Mouse (Mus musculus) embryonic facial prominence, embryonic 12.5 days (tissue): Measurements from ENCODE around the gene Coq8b. TPM values are rescaled to one million over a fixed set of nuclear protein-coding genes. Genes with fewer than 3 reads are reported as not detected.

Experiments used
- ATAC-seq: fragments of 200-750 bp; cut with Nextera tagmentation; 2 replicates; pipeline ENCODE4 v1.8.0; 2017; ENCODE audit not compliant: insufficient number of reproducible peaks, insufficient read depth, low FRiP score, low TSS enrichment
- H3K27ac ChIP-seq: fragments of 300-500 bp; sonication (generic); 2 replicates; pipeline ENCODE4 v1.5.1; 2016; ENCODE audit warnings: mild to moderate bottlenecking
- H3K27me3 ChIP-seq: fragments of 300-500 bp; sonication (generic); 2 replicates; pipeline ENCODE4 v1.6.1; 2016; ENCODE audit warnings: mild to moderate bottlenecking, moderate library complexity
- H3K36me3 ChIP-seq: fragments of 300-500 bp; sonication (generic); 2 replicates; pipeline ENCODE4 v1.6.1; 2016; ENCODE audit warnings: mild to moderate bottlenecking
- H3K4me1 ChIP-seq: fragments of 300-500 bp; sonication (generic); 2 replicates; pipeline ENCODE4 v1.6.1; 2016
- H3K4me2 ChIP-seq: fragments of 300-500 bp; sonication (generic); replicated peaks from 2 replicates; pipeline ENCODE4 v1.6.1; 2016; ENCODE audit warnings: mild to moderate bottlenecking, moderate library complexity
- H3K4me3 ChIP-seq: fragments of 300-500 bp; sonication (generic); 2 replicates; pipeline ENCODE4 v1.5.1; 2016; ENCODE audit warnings: mild to moderate bottlenecking
- H3K9ac ChIP-seq: fragments of 300-500 bp; sonication (generic); 2 replicates; pipeline ENCODE4 v1.6.1; 2016; ENCODE audit warnings: mild to moderate bottlenecking, moderate library complexity
- H3K9me3 ChIP-seq: fragments of 300-500 bp; sonication (generic); 2 replicates; pipeline ENCODE4 v1.6.1; 2016; ENCODE audit warnings: mild to moderate bottlenecking, moderate library complexity
- WGBS: fragments of 180-500 bp; shearing (Covaris S2); methylation state at CpG from one replicate; pipeline ENCODE4 v1.1.7; 2016; 5-methylcytosine and 5-hydroxymethylcytosine counted together
- polyA plus RNA-seq: library from polyadenylated mRNA; unstranded; fragments of >200 nt; fragmentation: Nextera tagmentation; extraction: Ambion mirVana; gene quantifications from 2 replicates; pipeline ENCODE4 v1.2.1, GENCODE M21; 2016

Gene Coq8b
- 16.1 and 19.6 TPM in 2 replicates for polyA plus RNA-seq

- Histone ChIP-seq H3K9ac (peak within 1 kb of the TSS; percentile 45; the same call in 1 of the 2 replicates), H3K9me3 (no peaks in the 10 kb centered on the region), H3K4me3 (peak within 1 kb of the TSS; percentile 46), H3K4me2 (peak within 1 kb of the TSS; percentile 70), H3K27ac (peak within 1 kb of the TSS; percentile 67; the same call in 1 of the 2 replicates), H3K27me3 (no peaks in the 10 kb centered on the region), H3K36me3 (no peaks in the 10 kb centered on the region), H3K4me1 (peaks cover 13% of the 10 kb centered on the region)
- WGBS, result under 1% methylated on average over 25 of the region's 25 CpGs
- peak; percentile 90 for ATAC-seq
Measured at GRCm38 (mm10) chr7:27232781-27233281, at the start of gene Coq8b. Gene Coq8b (plus strand): TSS chr7:27233023.

GRCm38 (mm10) chr7:27184964-27185363, 47.9 kb upstream of the Coq8b start:
- Histone ChIP-seq H3K27ac (no peak overlapping the region), H3K4me2 (no peak overlapping the region), H3K36me3 (peaks cover 62% of the 10 kb centered on the region), H3K4me3 (no peak overlapping the region), H3K9ac (no peak overlapping the region), H3K4me1 (no peaks in the 10 kb centered on the region), H3K27me3 (no peaks in the 10 kb centered on the region), H3K9me3 (no peaks in the 10 kb centered on the region)
- ATAC-seq, result no peak
- 58% methylated on average over 3 of the region's 3 CpGs for WGBS

GRCm38 (mm10) chr7:27185986-27186385, 46.8 kb upstream of the Coq8b start:
- peaks cover 73% of the 10 kb centered on the region for H3K36me3 ChIP-seq

GRCm38 (mm10) chr7:27189271-27189931, 43.4 kb upstream of the Coq8b start:
- Histone ChIP-seq H3K4me2 (no peak overlapping the region), H3K9ac (no peak overlapping the region), H3K4me1 (peaks cover 6% of the 10 kb centered on the region), H3K36me3 (peaks cover 96% of the 10 kb centered on the region), H3K9me3 (no peaks in the 10 kb centered on the region), H3K4me3 (no peak overlapping the region), H3K27me3 (no peaks in the 10 kb centered on the region), H3K27ac (no peak overlapping the region)
- 93% methylated on average over 10 of the region's 10 CpGs for WGBS
- no peak for ATAC-seq

More at GRCm38 (mm10) chr7:27185986-27186385, 46.8 kb upstream of the Coq8b start:
- ATAC-seq, result no peak
- Histone ChIP-seq H3K27ac (no peak overlapping the region), H3K9me3 (no peaks in the 10 kb centered on the region), H3K4me3 (no peak overlapping the region), H3K27me3 (no peaks in the 10 kb centered on the region), H3K9ac (no peak overlapping the region), H3K4me2 (no peak overlapping the region), H3K4me1 (no peaks in the 10 kb centered on the region)
- WGBS, result 94% methylated on average over 5 of the region's 5 CpGs

GRCm38 (mm10) chr7:27192434-27192833, 40.4 kb upstream of the Coq8b start:
- H3K4me2 ChIP-seq, result no peak overlapping the region
- no peak for ATAC-seq
- no peak overlapping the region for H3K27ac ChIP-seq
- H3K9ac ChIP-seq, result no peak overlapping the region
- H3K36me3 ChIP-seq, result peaks cover 66% of the 10 kb centered on the region
- H3K27me3 ChIP-seq, result no peaks in the 10 kb centered on the region
- H3K4me1 ChIP-seq, result peaks cover 19% of the 10 kb centered on the region
- H3K9me3 ChIP-seq, result no peaks in the 10 kb centered on the region
- 93% methylated on average over 5 of the region's 5 CpGs for WGBS
- H3K4me3 ChIP-seq, result no peak overlapping the region

- WGBS, result 83% methylated on average over 4 of the region's 4 CpGs
- peak overlapping the region; percentile 11; the same call in 1 of the 2 replicates for H3K4me2 ChIP-seq
- peaks cover 53% of the 10 kb centered on the region for H3K36me3 ChIP-seq
- no peak for ATAC-seq
- H3K4me3 ChIP-seq, result no peak overlapping the region
- H3K9ac ChIP-seq, result peak overlapping the region; percentile 33; the same call in 1 of the 2 replicates
- H3K27me3 ChIP-seq, result no peaks in the 10 kb centered on the region
- no peak overlapping the region for H3K27ac ChIP-seq
- no peaks in the 10 kb centered on the region for H3K9me3 ChIP-seq
- H3K4me1 ChIP-seq, result peaks cover 19% of the 10 kb centered on the region
Measured at GRCm38 (mm10) chr7:27193731-27194130, 39.1 kb upstream of the Coq8b start.

GRCm38 (mm10) chr7:27195681-27196611, 36.9 kb upstream of the Coq8b start, which contains the start of the genes BC024978 and Snrpa:
Gene BC024978 (plus strand): TSS chr7:27195781.
Gene Snrpa (minus strand): TSS chr7:27196271.
- no peaks in the 10 kb centered on the region for H3K9me3 ChIP-seq
- peak within 1 kb of the TSS; percentile 74 for H3K9ac ChIP-seq
- ATAC-seq, result peak; percentile 98
- H3K4me2 ChIP-seq, result peak within 1 kb of the TSS; percentile 81
- no peaks in the 10 kb centered on the region for H3K27me3 ChIP-seq
- peak within 1 kb of the TSS; percentile 66 for H3K4me3 ChIP-seq
- H3K4me1 ChIP-seq, result peaks cover 19% of the 10 kb centered on the region
- WGBS, result 1% methylated on average over 64 of the region's 64 CpGs
- H3K36me3 ChIP-seq, result peaks cover 34% of the 10 kb centered on the region
- peak within 1 kb of the TSS; percentile 97 for H3K27ac ChIP-seq

GRCm38 (mm10) chr7:27197136-27197535, 35.7 kb upstream of the Coq8b start:
- 74% methylated on average over 3 of the region's 3 CpGs for WGBS
- Histone ChIP-seq H3K4me3 (no peak overlapping the region), H3K4me2 (peak overlapping the region; percentile 57; the same call in 1 of the 2 replicates), H3K4me1 (peaks cover 19% of the 10 kb centered on the region), H3K36me3 (peaks cover 27% of the 10 kb centered on the region), H3K27me3 (no peaks in the 10 kb centered on the region), H3K27ac (no peak overlapping the region), H3K9ac (no peak overlapping the region), H3K9me3 (no peaks in the 10 kb centered on the region)
- no peak for ATAC-seq

GRCm38 (mm10) chr7:27197634-27198033, 35.2 kb upstream of the Coq8b start:
- no peak overlapping the region for H3K4me3 ChIP-seq
- H3K27ac ChIP-seq, result no peak overlapping the region
- no peak overlapping the region for H3K9ac ChIP-seq
- H3K27me3 ChIP-seq, result no peaks in the 10 kb centered on the region
- H3K4me2 ChIP-seq, result no peak overlapping the region
- H3K4me1 ChIP-seq, result peaks cover 19% of the 10 kb centered on the region
- WGBS, result 89% methylated on average over 8 of the region's 8 CpGs
- H3K36me3 ChIP-seq, result peaks cover 27% of the 10 kb centered on the region
- no peak for ATAC-seq
- H3K9me3 ChIP-seq, result no peaks in the 10 kb centered on the region

- Histone ChIP-seq H3K9ac (no peak overlapping the region), H3K27ac (no peak overlapping the region), H3K27me3 (no peaks in the 10 kb centered on the region), H3K4me1 (peaks cover 19% of the 10 kb centered on the region), H3K4me2 (no peak overlapping the region), H3K36me3 (peaks cover 27% of the 10 kb centered on the region), H3K9me3 (no peaks in the 10 kb centered on the region), H3K4me3 (no peak overlapping the region)
- no peak for ATAC-seq
Measured at GRCm38 (mm10) chr7:27198355-27198754, 34.5 kb upstream of the Coq8b start.

- no peak overlapping the region for H3K4me3 ChIP-seq
- no peak overlapping the region for H3K4me2 ChIP-seq
- H3K27me3 ChIP-seq, result no peaks in the 10 kb centered on the region
- H3K9ac ChIP-seq, result no peak overlapping the region
- 91% methylated on average over 8 of the region's 8 CpGs for WGBS
- no peaks in the 10 kb centered on the region for H3K9me3 ChIP-seq
- no peak for ATAC-seq
- H3K36me3 ChIP-seq, result peaks cover 27% of the 10 kb centered on the region
- H3K4me1 ChIP-seq, result peaks cover 16% of the 10 kb centered on the region
- H3K27ac ChIP-seq, result no peak overlapping the region
Measured at GRCm38 (mm10) chr7:27198779-27199178, 34.0 kb upstream of the Coq8b start.
